Mouse (Mus musculus) heart, adult 18-20 months (tissue): ENCODE measurements around the gene Myo18b. TPM values are rescaled to one million over a fixed set of nuclear protein-coding genes. Genes with fewer than 3 reads are reported as not detected.
A peak's percentile ranks its signal among the peaks of the same experiment; 100 is the strongest.

Experiments
- DNase-seq, 2 experiments: peaks; one replicate each; pipeline ENCODE4 v3.0.0; 2021 to 2022; ENCODE audit warnings: mixed read lengths in 1 of 2
- total RNA-seq, 2 experiments: library from RNA; stranded (reverse); gene quantifications; 2 replicates each; pipeline ENCODE4 v1.2.3; 2021

The Myo18b gene
- total RNA-seq, 2 experiments from 2014 or later = 197 to 201 TPM

DNA sequence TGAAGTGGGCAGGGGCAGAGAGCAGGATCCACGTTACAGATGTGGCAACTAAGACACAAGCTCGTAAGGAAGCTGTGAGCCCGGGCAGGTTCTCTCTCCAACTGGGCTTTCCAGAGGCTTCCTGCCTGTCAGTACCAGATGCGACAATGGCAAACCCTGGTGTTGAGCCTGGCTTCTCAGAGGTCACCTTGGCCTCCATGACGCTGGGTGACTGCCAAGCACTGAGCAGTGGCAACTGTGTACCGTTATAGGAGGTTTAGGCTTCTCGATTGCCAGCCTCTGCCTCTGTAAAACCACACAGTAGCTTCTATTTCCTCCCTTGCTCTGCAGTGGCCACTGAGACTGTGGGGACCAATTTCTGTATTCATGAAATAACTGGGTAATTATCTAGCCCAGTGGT, 81.1 kb downstream of the Myo18b start:
- DNase-seq = peak; percentile 44 to 47

DNA sequence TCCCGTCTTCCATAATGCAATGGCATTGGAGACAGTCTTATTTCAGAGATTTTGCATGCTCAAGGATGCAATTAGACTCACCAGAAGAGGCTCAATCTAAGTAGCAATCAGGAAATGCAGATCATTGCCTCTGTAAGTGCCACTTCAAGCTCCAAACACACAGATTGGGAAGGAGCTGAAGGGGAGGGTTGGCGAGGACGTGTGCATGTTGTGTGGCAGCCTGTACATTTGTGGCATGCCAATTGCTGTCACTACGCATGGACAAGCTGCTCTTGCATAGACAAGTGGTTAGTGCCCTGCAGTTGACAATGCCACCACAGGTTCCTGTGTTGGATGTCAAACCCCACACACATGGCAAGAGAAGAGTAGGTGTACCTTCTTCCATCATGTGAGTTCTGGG, 88.5 kb downstream of the Myo18b start:
- DNase-seq = no peak

DNA sequence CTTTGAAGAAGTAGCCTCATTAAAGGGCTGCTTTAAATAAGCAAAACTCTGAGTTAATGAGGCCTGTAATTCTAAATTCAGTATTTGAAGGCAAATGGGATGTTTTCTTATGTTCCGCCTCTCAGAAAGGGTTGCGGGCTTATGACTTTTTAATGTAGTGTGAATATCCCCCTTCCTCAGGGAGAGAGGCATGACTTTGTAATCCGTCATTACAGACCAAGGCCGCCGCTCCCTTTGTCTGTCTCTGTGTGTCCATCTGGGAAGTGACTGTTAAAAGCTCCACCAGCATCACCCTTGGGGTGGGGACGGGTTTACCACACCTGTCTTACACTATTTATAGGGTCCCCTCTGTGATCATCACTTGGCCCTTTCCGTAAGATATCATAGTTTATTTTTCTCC, 100.1 kb downstream of the Myo18b start:
- no peak for DNase-seq

DNA sequence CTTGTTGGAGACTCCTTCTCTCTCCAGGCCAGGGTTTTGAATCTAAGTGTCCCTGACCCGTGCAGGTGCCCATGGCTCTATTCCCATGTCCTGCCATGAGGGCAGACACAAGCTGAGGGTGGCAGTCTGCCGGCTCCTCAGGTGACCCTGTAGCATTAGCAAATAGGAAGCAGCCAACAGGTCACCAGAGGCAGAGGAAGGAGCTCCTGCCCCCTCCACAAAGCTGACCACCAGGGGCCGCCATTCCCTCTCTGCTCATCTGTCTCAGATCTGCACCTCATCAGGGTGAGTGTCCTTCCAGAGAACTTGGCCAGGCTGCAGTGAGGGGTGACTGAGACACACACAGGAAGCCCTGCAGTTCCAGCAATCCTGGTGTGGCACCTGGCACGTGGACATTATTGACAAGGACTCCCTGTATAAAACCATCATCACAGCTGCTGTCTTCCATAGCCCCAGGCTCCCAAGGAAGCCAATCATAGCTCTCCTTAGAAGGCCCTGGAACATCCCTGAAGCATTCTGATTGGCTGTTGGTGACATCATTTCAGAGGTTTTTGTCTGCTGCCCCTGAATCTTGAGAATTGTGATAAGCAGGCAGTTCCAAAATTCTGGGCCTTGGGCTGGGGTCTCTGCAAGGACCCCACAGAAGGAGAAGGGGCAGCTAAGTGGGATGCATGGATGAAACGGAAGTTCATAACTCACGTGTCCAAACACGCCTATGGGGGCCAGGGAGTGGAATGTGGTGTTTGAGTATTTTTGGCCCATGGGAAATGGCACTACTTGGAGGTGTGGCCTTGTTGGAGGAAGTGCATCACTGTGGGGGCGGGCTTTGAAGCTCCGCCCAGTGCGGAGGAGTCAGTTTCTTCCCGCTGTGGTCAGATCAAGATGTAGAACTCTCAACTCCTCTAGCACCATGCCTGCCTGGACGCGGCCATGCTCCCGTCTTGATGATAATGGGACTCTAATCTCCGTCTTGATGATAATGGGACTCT, 104.1 kb downstream of the Myo18b start:
- peak; percentile 28 to 33 for DNase-seq

DNA sequence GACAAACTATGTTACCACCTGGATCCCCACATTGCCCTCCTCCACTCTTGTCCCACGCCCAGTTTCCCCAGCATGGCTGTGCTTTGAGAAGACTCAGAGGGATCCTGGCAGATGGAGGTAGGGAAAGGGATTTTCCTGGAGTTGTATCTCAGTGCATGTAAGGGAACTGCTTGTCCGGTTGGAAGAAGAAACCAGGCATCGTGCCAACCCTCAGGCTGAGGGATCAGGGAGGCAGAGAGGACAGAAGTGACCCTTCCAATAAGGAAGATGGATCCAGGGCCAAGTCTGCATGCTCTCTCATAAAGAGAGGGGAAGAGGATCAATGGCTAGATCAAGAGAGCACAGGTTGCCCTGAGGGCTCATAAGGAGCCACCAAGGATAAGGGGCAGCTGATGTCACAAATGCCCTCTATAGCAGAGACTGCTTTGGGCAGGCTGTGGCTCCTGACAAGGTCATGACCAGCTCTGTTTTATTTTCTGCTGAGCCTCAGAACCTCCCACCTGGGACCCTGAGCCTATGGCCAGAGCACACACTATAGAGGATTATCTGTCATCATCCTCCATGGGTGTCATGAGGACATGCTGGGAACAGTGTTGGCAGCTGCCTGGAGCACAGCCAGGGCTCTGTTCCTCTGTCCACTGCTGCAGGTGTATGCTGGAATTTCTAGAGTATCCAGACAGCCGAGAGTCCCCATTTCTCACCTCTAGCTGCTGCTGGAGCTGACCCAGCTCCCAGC, 105.6 kb downstream of the Myo18b start:
- peak in 1 of 2 experiments; percentile 12 for DNase-seq

DNA sequence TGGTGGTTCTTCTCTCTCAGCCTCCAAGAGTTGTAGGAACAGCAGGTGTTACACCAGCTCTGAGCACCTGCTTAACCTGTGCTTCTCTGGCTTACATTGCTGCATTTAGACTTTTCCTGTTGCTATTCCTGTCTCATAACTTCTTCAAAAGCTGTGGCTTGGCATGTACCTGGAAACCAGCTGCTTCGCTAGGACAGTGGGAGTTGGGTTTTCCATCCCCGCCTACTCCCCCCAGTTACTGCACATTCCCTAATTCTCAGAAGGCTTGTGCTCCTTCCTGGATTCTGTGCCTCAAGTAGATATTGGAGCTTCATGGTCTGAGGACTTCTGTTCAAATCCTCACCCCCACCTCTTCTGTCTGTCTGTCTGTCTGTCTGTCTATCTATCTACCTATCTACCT, 107.7 kb downstream of the Myo18b start:
- DNase-seq = no peak

DNA sequence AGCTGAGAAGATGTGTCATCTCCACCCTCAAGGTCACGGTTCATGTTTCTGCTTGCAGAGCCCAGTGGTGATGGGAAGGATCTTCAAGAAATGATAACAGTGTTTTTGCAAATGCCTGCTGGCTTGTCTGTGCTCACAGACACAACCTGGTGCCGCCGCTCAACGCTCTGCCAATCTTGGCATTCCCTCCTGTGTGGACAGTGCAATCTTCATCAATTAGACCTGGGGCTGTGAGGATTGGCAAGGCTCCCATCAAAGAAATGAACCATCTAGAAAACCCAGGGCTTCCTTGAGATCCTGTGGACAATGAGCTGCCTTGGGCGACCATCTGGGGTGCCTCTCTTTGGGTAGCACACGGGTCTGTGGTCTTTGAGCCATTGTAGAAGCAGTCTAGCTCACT, 109.4 kb downstream of the Myo18b start:
- no peak for DNase-seq

DNA sequence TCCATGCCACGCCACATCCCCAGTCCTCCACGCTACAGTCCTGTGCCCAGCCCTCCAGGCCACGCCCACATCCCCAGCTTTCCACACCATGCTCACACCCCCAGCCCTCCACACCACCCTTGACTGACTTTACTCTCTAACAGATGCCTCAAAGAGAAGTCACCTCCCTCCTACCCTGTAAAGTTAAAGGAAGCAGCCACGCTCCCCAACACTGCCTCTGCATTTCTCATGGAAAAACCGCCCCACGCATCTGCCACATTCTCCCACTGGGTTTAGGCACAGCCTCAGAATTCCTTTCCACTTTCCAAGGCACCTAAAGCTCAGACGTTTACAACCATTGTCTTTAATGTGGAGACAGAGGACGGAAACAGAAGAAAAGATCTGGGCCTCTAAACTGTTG, 110.1 kb downstream of the Myo18b start:
- DNase-seq = no peak

DNA sequence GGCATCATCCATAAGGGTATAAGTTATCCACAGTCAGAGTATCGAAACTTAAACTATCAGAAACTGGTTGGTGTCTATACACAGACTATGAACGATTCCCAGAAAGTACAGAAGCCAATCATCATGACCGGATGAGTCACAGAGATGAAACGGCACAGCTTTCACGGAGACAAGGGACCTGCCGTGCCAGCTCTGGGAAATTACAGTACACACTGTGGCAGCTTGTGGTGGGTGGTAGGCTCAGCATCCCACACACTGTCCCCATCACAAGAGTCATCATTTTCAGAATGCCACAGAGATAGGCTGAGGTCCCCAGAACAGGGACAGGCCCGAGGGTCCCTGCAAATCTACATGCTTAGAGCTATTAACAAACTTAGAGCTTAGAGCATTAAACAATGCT, 114.4 kb downstream of the Myo18b start:
- DNase-seq = no peak

DNA sequence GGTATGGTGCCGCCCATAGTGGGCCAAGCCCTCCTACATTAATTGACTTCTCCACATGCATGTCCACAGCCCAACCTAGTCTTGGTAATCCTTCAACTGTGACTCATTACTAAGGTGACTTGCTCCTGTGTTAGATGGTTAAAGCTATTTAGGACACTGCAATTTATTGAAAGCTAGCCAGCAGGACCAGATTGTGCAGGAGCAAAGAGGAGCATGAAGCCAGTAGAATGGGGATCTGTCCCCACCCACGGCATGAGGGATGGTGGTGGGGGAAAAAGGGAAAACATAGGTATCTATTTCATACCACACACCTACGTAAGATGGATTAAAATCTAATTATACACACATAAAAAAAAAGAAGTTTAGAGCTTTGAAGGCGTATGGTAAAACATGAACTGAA, 114.9 kb downstream of the Myo18b start:
- DNase-seq = no peak

DNA sequence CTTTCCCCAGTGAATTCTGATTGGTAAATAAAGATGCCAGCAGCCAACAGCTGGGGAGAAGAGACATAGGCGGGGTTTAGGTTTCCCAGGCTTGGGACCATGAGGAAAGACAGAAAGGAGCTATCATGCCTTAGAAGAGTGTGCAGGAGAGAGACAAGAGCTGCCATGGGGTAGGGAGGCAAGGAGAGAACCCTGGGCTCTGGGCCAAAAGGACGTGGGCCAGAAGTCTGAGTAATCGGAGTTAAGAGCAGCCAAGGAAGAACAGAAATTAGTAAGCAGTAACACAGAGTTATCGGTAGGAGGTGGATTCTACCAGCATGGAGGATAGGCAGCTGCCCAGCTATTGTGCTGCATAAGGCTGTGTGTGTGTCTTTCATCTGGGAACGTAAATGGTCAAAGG, 115.8 kb downstream of the Myo18b start:
- DNase-seq = peak; percentile 18 to 20

DNA sequence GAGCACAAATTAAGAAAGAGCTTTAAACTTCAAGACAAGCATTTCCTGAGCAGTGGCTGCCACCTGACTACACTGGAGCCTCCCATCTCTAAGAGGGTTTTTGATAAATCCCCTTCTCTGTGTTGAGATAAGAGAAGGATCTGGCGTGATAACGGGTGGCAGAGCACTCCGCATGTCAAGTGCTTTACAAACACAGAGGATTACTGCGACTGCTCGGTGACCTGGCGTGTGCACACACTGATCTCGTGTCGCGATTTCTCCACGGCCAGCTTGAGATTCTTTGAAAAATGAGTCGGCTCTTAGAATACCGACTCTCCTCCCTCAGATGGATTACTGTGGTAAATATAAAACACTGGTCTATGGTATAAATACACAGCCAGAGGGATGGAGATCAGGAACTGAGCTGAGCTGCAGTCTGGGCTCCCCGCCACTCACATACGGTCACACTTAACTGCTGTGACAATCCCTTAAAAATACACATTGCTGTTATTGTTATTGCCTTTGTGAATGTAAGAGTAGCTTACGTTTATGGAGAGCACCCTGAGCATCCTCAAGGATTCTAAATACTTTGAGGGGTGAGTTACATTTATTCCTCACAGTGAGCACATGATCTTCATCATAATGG, 119.3 kb downstream of the Myo18b start:
- no peak for DNase-seq

DNA sequence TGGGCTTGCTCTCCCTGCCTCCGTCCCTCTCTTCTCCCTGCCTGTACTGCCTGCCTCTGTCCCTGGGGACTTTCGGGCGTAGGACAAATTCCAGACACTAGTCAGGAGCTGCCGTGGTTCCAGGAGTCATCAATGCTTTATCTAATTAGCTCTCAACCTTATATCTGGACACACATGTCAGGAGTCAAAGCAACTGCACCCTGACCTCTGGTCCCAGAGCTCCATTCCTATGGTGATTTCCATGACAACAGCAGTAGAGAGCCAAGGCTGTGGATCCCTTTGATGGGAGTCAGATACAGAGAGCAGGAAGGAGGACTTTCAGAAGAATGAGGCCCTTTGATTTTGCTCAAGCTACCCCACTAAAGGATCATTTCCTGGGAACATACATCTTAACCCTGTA, 122.7 kb downstream of the Myo18b start:
- DNase-seq = no peak

DNA sequence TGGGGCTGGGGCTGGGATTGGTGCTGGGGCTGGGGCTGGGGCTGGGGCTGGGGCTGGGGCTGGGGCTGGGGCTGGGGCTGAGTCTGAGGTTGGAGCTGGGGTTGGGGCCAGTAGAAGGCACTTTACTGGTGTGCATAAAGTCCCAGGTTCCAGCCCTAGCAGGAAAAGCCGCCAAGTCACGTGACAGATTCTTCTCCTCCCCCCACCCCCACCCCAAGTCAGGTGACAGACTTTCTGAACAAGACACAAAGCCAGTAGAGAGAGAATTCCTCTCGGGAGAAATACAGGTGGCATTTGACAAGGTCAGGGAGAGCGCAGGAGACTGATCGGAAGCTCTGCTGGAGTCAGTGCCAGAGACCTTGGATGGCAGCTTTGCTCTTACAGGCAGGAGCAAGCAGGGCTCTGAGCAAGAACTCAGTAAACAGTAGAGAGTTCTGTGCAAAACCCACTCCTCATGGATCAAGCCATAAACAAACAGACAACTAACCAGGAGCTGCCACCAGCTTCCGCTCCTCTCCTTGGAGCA, 124.7 kb downstream of the Myo18b start:
- DNase-seq = peak; percentile 21 to 25

DNA sequence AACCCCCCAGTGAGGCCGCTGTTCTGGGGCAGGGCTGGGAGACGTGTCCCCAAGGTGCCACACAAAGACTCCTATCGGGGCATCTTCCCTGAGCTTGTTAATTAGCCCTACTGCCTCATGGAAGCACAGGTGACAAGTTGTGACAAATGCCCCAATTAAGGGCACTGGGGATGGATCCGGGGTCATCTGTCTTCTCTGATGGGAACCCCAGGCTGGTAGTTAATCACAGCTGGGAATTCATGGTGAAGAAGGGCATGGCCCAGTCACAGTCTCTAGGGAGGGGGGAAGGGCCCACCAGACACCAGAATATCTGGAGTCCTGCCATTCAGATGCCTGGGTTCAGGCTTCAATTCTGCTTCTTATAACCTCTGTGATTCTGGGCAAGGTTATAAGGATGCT, 126.4 kb downstream of the Myo18b start:
- no peak for DNase-seq

DNA sequence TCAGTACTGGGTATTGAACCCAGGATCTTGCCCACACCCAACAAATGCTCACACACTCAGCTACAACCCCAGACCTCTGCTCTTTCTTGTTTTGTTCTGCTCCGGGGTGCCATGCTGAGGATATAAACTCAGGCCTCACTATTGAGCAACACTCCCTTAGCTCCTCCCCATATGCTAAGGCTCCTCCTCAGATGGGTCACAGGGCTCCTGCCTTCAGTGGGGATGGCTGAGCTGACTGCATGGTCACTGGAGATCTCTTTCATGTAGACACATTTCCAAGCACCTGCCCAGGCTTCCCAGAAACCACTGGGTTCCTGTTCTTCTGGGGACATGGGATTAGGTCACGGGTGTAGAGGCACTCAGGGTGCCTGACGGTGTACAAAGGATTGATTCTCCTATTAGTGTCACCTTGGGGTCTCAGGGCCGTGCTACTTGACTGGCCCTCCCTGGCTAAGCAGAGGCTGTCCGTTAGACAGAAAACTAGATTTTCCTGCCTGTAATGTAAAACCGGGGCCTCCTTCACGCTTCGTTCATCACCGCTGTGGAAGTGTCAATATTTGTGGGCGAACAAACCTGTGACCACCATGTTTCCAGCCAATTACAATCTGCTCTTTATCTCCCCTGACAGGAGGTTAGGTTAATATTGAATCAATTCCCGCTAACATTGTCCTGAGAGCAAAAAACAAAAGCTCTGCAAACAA, 127.0 kb downstream of the Myo18b start:
- DNase-seq = no peak

DNA sequence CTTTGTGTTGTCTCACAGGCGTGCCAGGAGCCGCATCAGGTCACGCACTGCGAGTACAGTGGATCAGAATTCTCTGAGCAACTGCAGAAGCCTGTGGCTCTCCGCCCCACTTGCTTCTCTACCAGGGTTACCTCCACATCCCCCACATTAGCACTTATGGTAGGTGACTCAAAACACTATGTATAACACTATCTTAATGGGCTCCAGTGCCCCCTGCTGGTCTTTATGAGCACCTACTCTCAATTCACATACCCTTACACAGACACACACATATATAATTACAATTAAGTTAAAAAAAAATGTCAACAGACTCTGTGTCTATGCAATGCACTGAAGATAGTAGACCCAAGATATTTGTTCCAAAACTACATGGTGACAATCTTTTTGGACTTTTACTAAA, 127.6 kb downstream of the Myo18b start:
- DNase-seq = no peak

DNA sequence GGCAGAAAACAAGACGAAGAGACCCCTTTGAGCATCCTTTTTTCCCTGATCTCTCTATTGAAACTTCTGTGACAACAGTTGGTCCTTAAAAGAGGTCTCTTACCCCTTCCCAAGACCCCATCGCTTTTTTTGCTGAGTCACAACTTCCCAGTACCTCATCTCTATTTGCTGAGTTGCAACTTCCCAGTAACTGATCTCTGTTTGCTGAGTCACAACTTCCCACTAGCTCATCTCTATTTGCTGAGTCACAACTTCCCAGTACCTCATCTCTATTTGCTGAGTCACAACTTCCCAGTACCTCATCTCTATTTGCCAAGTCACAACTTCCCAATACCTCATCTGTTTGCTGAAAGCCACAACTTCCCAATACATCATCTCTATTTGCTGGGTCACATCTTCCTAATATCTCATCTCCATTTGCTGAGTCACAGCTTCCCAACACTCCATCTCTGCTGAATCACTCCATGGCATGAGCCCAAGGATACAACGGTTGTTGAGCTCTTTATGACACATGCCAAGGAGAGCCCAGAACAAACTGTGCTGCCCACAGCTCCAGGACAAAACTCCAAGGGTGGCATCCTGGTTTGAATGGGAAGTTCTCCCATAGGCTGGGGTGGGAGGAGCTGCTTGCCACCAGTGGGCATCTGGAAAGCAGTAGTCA, 134.6 kb downstream of the Myo18b start:
- DNase-seq = no peak

DNA sequence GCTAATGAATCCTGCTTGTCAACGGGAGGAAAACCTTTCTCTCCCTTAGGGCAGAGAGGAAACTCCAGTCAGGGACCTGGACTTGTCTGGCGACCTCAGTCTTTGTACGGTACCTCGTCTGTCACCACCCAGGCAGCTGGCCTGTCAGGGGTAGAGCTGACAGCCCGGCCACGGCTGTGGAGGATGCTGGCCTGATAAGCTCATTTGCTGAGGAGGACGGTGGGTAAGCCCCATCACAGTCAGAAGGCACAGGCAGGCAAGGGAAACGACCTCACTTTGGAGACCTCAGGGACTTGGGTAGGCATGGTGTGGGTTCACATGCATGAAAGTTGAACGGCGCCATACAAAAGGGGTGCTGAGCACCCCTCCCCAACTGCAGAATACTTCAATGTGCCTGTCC, 140.6 kb downstream of the Myo18b start:
- DNase-seq = no peak

DNA sequence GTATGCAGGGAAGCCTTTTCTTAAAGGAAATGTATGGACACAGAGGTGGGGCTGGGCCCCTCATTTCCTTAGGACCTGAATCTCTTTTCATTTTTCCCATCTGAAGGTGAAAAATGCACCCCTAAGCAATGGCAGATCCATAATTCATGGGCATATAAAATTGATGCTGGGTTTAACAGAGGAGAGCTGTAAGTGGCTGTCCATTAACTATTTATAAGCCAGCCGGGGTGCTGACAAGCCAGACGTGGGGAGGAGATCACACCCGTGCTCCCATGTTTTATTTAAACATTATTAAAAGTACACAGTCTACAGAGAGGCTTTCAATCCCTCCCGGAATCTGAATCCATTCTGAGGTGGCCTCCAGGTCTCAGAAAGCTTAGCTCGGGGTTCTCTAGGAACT, 146.5 kb downstream of the Myo18b start:
- no peak for DNase-seq

DNA sequence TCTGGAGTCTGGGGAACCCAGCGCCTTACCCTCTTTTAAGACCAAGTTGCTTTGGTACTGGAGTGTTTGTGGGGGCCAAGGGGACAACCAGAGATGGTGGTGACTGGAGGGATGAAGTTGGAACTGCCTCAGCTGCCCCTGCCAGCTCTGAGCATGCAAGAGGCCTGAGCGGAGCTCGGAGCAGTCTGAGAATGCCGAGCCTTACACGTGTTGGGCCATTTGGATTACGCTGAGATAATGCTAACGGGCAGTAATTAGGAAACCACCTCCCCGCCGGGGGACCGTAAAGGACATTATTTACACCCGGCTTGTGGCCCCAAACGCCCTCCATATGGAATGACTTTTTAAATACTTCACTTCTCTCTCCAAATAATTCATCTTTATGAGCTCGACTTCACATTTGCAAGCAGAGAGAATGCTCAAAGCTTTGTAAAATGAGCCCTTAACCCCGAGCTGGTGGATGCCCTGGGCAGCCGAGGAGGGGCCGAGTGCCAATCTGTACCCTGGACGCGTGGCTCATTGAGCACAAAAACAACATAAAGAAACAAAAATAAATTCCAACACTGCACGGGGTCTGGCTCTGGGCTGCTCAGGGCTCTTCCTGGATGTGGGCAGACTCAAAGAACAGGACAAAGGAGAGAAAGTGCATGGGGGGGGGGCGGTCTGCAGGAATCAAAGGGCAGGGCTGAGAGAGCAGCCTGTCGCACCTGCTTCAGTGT, 148.0 kb downstream of the Myo18b start:
- DNase-seq = no peak
